Mouse (Mus musculus) small intestine, adult 2 months (tissue): ENCODE results near the gene Gm45234.

Experiments
- CTCF ChIP-seq: fragments of 200-500 bp; IDR thresholded peaks from 2 replicates; pipeline ENCODE4 v1.5.1; 2012; ENCODE audit warnings: low read depth, mild to moderate bottlenecking, control low read depth, inconsistent platforms, low read length, moderate library complexity, mixed read lengths; ENCODE audit not compliant: insufficient replicate concordance, insufficient read length; ENCODE audit errors: extremely low read depth
- POLR2A ChIP-seq: fragments of 200-500 bp; IDR thresholded peaks from 2 replicates; pipeline ENCODE4 v1.6.1; 2012; ENCODE audit warnings: low read depth, mild to moderate bottlenecking, control low read depth, inconsistent platforms, low read length, moderate library complexity

DNA sequence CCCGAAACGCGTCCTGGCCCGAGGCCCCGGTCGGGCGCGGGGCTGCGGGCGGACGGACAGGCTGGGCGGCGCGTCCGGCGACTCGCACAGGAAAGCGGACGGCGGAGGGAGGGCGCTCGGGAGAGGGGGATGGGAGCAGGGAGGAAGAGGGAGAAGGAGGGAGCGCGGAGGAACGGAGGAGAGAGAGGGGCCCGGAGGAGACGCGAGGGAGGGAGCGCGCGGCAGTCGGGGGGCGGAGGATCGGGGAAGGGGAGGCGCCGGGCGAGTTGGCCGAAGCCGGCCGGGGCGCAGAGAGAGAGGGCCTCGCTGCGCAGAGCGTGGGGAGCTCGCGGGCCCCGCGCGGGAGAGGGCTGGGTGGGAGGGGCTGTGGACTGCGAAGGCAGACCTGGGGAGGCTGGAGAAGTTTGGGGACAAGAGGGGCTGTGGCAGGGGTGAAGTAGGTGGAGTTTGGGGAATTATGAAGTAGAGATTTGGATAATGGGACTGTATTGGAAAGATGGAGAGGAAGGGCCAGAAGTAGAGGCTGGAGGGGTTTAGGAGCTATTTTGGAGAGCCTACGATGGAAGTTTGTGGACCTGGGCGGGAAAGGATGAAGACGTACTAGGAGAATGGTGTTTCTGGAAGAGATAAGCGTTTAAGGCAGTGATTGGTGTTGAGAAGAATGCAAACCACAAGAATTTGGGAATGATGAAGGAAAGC lies 980 bp upstream of the Gm45234 start:
- TF ChIP-seq CTCF: no peak
- no peak for TF ChIP-seq POLR2A
